Mouse (Mus musculus): ENCODE measurements around the gene Sphk2.
A peak's percentile ranks its signal among the peaks of the same experiment; 100 is the strongest.

The Sphk2 gene

DNA sequence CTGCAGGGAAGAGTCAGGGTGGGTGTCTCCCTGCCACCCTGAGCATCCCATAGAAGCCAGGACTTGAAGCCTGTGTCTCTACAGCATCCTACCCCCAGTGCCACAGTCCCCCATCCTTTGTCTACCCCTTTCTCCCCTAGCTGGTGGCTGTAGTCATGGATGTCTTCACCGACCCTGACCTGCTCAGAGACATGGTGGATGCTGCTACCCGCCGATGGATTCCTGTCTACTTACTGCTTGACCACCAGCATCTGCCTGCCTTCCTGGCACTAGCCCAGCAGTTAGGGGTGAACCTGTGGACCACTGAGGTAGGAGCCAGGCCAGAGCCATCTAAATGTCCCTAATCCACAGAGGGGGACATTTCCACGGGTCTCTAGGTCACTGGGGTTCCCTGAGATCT lies 5.5 kb upstream of the Sphk2 start:
- DNase-seq = no peak

DNA sequence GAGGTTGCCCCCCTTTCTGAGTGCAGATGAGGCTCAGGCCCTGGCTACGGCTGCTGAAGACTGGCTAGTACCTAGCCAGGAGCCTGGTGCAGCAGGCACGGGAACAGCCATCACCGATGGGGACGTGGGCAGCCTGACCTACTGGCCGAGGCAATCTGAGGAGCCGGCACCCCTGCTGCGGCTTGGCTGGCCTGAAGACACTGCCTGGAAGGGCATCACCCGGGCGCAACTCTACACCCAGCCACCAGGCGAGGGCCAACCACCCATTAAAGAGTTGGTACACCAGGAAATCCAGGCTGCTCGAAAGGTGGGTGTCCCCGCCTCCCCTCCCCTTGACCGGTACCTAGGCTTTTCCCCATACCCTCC lies 4.5 kb upstream of the Sphk2 start:
- DNase-seq = peak in 1 of 2 experiments; percentile 26

GRCm38 (mm10) chr7:45721642-45722347 lies 4.0 kb upstream of the Sphk2 start:
- no peak for DNase-seq

DNA sequence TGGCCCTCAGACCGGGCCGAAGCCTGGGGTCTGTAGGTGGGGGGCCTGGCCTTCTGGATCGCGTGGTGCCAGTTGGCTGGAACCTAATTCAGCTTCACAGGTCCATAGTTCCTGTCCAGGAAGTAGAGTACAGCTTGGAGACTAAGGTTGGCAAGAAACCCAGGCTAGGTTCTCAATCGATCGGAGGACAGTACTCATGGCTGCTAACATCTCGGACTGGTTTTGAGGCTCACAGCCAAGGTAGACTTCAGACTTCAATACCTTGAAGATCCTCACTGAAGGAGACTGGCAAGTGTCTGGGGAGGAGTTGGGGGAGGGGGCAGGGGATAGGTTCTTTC lies 3.4 kb upstream of the Sphk2 start:
- DNase-seq = no peak

DNA sequence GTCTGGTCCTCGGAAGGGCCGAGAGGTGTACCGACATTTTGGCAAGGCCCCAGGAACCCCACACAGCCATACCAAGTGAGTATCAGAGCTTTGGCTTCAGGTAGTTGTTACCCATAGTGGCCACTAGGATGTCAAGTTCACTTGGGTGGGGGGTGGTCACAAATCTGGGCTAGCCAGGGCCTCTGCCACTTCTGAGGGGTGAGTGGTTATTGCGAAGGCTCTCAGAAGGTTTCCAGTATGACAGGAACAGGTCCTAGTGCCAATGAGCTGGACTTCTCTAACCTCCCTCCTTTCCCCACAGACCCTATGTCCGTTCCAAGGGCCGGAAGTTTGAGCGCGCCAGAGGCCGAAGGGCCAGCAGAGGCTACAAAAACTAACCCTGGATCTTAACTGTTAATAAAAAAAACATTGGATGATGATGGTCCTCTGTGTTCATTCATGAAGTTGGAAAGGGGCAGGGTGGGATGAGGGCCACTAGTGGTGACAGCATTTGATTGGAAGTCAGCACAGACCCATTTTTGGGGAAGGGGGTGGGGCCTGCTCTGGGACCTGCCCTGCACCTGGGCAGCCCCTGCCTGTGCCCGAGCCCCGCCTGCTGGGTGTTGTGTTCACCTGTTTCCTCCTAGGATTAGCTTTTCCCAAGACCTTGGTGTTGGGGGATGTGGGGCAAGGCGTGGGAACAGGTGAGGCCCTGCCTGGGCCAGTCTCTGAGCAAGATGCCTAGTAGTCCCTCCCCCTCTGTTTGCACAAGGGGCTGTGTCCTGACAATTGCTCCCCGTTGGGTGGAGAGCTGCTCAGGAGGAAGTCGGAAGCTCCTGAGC lies 2.8 kb upstream of the Sphk2 start, which contains the start of gene Fam83e:
Fam83e (plus strand) TSS at position 800 of the 821 bp plus-strand sequence.
- DNase-seq = peak in 1 of 2 experiments; percentile 60

GRCm38 (mm10) chr7:45719738-45720412 lies 2.1 kb upstream of the Sphk2 start:
- DNase-seq = no peak

- DNase-seq = no peak
These were observed 1.4 kb upstream of the Sphk2 start for GRCm38 (mm10) chr7:45719180-45719579.

- DNase-seq = no peak
These were observed 529 bp upstream of the Sphk2 start for GRCm38 (mm10) chr7:45718331-45718730.

- DNase-seq = no peak
These were observed 567 bp downstream of the Sphk2 start for GRCm38 (mm10) chr7:45716952-45717917.

DNA sequence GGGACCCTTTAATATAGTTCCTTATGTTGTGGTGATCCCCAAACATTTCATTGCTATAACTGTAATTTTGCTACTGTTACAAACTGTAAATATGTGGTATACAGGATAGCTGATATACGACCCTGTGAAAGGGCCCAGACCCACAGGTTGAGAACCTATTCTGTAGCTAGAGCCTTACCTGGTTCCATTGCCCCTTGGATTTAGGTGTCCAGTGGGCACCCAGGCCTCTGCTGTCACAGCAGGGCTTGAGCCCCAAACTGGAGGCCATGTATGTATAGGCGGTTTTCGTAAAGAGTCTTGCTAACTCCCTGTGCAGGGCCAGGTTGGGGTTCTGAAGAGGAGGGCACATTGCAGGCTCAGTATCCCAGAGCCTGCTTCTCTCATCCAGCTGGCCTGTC lies 1.3 kb downstream of the Sphk2 start:
- DNase-seq = peak in 1 of 2 experiments; percentile 16

DNA sequence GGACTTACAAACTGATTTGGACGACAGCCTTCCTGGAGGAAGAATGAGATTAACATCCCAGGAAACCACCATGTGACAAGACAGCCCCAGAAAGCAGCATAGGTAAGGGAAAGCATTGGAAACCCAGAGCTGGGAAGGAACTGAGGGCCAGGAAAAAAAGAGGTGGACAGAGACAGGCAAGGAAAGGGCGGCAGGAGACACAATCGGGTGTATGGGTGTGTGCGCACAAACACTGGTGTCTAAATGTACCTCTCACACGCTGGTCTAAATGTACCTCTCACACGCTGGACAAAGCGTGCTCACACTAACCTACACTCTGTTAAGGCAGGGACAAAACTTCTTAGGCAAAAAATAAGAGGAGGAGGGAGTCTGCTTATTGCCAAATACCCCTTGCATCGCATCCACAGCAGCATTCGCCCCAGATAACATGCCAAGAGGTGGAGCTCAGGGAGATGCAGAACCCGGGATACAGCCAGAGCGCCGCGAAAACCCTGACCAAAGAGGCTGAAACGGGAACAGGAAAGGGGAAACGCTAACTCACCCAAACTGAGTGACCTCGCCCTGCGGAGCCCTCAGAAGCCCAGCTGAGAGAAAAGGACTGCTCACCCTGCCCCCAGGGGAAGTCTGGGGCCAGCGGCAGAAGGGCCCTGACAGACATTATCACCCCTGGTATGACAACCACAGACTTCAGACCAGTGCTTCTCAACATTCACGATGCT lies 1.9 kb downstream of the Sphk2 start:
- DNase-seq = peak; percentile 61 to 66

GRCm38 (mm10) chr7:45715090-45715708 lies 2.6 kb downstream of the Sphk2 start, which contains the start of gene Rpl18:
TSS of gene Rpl18 (plus strand) at chr7:45715457.
- DNase-seq = peak; percentile 98 to 99

DNA sequence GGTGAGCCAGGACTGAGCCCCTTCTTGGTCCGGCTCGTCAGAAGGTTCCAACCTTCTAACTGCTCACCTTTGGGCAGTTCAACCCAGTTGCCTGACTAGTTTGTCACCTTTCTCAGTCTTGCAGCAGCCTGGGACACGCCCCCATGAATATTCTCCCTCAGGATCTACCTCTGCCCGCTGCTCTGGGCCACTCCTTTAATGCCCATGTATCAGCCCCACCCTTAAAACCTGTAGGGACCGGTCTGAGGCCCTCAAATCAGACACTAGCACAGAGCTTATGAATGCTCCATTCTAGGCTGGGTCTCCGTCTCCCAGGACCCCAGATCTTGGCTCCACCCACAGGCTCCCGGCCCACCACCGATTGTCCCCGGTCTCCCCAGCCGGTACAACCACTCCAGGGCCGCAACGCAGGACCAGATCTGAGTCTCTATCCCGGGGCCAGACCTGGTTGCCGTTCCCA lies 3.1 kb downstream of the Sphk2 start:
- peak in 1 of 2 experiments; percentile 54 for DNase-seq

- DNase-seq = no peak
These were observed 3.8 kb downstream of the Sphk2 start for GRCm38 (mm10) chr7:45713881-45714520.

- peak in 1 of 2 experiments; percentile 32 for DNase-seq
These were observed 4.4 kb downstream of the Sphk2 start for GRCm38 (mm10) chr7:45713396-45713795.

DNA sequence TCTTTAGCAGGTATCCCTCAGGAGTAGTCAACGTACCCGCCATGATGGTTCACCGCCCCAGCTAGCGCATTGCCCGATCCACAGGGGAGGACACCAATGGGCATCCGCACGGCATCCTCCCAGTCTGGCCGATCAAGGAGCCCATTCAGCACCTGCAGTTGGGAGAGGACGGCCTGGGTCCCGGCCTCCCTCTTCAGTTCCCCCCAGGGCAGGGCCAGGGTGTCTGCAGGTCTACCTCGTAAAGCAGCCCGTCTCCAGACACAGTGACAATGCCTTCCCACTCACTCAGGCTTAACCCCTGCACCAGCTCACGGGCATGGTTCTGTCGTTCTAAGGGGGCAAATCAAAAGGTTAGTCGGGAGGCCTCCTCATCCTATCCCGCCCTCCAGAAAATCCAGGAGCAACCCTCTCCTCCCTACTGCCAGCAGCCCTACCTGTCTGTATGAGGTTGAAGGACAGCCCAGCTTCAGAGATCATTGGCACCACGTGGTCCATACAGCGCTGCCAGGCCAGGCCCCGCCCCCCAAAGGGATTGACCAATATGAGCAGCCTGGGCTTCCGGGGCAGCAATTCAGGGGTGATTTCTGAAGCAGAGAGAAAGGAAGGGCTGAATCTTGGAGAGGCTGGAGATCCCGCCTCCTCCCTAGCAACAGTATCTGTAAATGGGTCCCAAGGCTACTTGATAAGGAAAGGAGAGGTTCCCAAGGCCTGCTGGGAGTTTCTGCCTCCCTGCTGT lies 5.6 kb downstream of the Sphk2 start:
- DNase-seq = peak; percentile 73 to 86

GRCm38 (mm10) chr7:45711316-45712021 lies 6.3 kb downstream of the Sphk2 start:
- peak in 1 of 2 experiments; percentile 23 for DNase-seq

DNA sequence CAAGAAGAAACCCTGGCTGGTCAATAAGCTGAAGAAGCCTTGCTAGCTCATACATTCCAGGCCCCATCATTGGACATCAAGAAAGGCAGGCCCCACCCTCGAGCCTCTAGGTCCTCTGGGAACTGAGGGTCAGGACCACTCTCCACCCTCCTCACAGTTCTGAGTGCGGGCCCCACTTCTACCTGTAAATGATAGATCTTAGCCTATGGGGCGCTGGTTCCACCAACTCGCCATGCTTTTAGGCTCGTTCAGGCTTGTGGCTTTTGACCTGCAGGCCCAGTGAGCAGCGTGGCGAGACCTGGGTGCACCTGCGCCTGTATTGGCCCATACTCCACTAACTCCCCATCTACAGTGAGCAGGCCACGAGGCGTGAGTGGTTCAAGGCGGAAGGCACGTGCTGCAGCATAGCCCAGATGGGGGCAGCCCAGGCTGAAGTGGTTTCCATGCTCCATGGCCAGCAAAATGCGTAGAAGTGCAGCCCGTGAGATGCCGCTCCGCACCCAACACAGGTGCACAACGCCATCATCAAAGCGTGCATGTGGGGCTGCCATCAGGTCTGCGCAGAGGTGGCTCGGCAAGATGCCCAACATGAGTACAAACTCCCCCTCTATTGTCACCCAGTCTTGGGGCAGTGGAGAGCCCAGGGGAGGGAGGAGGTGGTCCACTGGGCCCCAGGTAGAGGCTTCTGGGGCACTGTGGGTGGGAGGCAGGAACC lies 7.2 kb downstream of the Sphk2 start:
- peak in 1 of 2 experiments; percentile 31 for DNase-seq
